Mouse (Mus musculus) granulocyte monocyte progenitor cell, adult 5-6 weeks (primary cell): ENCODE results near the gene Ntrk3. TPM values are rescaled to one million over a fixed set of nuclear protein-coding genes. Genes with fewer than 3 reads are reported as not detected.

ENCODE experiments used
- ATAC-seq: replicated peaks from 2 replicates; pipeline ENCODE4 v1.8.0; 2016; ENCODE audit warnings: mild to moderate bottlenecking, moderate TSS enrichment, inconsistent platforms; ENCODE audit not compliant: poor library complexity, severe bottlenecking
- total RNA-seq, 2 experiments: library from RNA; stranded (forward) in 1 of 2; stranded (reverse) in 1 of 2; fragments of 200-712, 200-1000 nt in 1 of 2; fragments of >200 nt in 1 of 2; fragmentation: Nextera tagmentation in 1 of 2; gene quantifications; 2 replicates each; pipeline ENCODE4 v1.2.3; 2014 to 2017

Ntrk3 gene
- total RNA-seq, 2 experiments from 2014 or later = not detected

DNA sequence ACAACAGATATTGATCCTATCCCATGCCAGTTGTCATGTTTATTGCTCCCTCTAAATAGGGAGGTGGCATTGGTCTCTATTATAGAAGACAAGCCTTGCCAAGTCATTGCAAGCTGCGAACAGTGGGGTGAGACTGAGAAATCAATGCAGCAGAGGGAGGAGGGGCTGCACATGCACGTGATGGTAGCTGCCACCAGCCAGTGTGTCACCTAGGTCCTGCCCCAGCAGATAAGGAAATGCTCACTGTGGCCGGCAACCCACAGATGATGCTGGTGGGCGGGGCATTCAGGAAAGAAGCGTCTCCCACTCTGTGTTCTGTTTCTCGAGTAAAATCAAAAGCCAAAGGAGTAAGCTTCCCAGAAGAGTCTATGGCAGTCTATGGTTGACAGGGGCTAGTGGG, 154.1 kb downstream of the Ntrk3 start:
- peak; percentile 40; the same call in 1 of the 2 replicates for ATAC-seq

DNA sequence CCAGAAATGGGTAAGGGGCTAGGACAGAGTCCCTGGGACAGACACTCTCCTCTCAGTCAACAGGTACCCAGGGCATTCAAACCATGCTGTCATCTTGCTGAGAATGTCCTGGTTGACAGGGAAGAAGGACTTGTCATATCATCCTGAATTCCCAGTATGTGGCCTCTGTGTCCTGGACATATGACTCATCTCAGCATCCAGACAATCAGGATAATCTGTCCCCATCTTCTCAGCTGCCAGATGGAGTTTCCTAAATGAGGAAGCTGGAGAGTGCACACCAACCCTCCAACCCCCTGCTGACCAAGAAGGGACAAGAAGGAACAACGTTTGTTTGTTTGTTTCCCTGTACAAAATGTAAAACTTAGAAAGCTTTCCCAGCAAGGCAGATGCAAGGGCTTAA, 156.5 kb downstream of the Ntrk3 start:
- no peak for ATAC-seq

DNA sequence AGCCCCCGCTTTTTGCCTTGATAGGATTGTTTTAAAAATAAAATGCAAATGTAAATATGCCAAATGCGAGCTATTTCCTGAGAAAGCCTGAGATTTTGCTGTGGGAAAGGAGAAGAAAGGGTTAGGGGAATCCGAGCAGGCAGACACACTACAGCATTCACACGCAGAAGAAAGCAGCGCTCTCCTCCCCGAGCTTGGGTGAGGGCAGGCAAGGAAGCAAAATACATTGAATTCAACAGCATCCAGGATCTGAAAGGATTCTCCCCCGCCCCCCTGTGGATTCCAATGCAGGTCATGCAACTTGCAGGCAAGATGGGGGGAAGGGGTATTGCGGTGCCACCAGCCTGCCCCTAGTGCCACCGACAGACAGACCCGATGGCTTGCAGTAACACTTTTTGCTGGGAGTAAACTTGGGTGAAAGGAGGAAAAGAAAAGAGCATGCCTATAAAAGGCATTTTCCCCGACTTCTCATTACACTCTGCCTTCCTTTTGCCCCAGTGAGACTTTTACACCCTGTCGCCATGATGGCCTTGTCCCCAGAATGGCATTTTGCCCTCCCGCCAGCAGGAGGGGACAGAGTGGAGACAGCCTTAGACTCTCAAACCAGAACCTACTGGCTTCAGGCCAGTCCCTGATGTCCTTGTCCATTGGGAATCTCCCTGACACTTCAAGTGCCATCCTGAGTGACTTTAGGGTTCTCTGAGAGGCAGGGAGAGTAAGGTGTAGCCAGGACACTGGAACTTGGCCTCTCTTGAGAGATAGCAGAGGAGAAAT, 158.2 kb downstream of the Ntrk3 start:
- ATAC-seq = 0 out of 2 replicates have a peak, but pooled peaks have one; percentile 23

DNA sequence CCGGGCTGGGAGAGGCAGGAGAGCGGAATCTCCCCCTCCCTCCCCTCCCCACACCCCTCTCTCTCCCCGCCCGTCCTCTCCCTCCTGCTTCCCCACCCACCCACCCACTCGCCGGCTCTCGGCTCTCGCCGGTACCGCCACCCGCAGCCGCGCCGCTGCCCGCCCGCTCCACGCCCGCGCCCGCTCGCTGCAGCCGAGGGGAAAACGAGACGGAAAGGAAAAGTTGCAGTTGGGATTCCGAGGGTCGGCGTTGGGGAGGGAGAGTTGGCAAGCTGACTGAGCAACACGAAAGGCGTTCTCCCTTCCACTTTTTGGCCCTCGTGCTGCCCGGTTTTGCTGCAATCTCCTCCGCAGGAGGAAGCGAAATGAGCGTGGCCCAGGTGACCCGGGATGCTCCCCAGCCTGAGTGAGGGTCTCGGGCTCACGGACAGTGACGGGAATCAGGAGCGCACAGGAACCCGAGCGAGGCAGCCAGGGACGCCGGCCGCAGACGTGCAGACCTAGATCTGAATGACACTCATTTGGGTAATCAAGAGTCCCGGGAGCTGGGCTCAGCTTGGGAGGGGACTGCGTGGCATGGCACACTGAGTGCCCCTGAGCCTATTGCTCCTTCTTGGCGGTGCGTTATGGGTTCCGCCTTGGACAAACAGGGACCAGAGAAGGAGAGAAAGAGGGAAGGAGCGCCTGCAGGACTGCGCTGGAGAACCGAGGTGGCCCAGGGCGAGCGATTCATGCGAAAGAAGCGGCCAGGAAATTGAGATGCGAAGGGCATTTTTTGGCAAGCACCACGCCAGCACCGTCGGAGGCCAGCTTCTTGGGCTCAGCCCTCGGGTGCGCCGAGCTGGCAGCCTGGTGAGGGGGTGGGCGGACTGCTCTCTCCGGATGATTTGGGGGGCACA, 159.1 kb downstream of the Ntrk3 start:
- ATAC-seq = peak; percentile 26

DNA sequence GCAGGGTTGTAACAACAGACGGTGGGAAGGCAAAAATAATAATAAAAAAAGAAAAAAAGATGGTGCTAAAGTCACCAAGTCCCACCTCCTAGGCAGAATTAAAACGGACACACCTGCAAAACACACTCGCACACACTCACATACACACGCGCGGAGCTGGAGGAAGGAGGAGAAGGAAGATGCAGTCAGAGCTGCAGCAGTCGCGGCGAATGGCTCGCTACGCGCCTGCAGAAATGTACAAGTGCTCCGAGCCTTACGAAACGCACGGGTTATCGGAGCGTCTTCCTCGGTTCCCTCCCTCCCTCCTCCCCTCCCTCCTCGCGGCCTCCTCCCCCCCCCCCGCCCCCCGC, 159.7 kb downstream of the Ntrk3 start:
- no peak for ATAC-seq

DNA sequence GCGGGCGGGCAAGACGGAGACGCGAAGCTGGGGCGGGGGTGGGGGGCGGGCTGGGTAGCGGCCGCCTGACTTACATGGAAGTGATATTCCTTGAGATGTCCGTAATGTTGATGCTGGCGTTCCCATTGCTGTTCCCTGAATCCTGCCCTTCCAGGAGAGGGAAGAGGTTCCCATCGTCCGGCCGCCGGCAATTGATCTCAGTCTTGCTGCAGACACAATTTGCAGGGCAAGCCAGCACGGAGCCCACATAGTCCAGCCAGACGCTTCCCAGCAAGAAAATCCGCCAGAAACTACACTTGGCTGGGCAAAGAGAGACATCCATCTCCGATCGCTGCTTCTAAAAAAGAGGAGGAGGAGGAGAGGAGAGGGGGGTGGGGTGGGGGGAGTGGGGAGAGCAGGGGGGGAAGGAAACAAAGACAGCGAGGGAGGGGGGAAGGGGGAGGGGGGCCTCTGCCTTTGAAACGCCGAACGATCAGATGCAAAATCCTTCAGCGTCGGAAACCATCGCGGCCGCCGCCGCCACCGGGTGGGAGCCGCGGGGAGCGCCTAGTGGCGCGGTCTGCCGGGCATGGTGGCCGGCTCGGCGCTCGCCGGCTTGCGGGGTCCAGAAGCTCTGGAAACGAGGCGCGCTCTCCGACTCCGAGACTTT, 160.2 kb downstream of the Ntrk3 start:
- ATAC-seq = no peak

DNA sequence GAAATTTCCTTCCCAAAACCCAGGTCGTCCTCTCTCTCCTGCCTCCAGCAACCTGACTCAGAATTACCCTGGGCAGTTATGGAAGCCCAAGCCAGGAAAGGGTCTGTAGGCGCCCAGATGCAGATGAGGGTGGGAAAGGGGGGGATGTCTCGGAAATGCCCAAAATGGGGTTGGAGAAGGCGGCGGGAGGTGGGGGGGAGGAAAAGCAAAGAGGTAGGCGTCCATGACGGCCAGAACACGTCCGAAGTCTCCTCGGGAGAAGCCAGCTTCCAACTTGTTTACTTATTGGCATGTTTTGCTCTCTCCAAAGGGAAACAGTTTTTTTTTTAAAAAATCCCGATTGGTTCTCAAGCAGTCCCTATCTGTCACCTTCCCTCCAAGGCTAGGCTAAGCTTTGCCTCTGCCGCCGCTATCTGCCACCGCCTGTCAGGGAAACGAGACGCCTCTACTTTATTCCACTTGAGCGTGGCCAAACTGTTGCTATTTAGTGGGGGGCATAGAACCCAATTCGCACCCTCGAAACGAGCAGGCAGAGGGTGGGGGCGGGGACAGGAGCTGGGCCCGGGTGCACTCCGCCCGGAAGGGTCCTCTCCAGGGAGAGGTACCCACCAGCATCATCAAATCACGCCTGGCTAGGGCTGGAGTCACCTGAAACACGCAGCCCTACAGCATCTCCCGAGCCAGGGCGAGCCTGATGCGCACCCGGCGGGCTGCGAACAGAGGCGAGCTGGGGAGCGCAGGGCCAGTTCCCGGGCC, 160.9 kb downstream of the Ntrk3 start:
- peak; percentile 39 for ATAC-seq

DNA sequence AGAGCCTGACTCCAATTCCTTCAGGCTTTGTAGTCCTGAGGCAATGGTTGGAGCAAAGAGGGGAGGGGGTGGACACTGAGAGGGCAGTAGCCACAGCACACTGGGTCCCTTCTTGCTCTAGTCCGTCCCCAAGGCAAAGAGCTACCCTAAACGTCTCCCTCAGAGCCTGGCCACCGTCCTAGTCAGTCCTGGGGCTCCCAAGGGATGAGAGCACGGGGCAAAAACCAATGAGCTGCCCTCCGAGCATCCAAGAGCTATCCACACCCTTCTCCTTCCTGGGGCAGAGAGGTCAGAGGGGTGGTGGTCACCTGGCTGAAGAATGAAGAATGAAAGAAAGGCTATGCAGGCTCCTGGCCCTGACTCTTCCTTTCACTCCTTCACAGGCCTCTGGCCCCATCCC, 161.6 kb downstream of the Ntrk3 start:
- 0 out of 2 replicates have a peak, but pooled peaks have one; percentile 1 for ATAC-seq

DNA sequence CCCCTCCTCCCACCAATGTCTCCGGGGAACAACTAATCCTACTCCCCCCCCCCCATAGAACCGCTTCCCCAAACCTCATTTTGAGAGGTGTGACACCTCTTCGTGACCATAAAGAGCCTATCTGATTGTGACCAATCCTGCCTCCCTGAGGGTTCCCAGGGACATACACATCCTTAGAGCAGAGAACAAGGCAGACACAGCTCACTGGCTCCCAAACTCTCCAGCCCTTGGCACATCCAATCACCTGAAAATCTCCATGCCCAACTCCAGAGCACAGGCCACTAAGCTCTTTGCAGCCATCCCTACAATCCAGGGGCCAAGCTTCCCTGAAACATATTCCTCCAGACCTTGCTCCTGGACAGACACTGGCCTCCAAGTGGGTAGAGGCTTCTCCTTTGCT, 162.3 kb downstream of the Ntrk3 start:
- ATAC-seq = no peak

DNA sequence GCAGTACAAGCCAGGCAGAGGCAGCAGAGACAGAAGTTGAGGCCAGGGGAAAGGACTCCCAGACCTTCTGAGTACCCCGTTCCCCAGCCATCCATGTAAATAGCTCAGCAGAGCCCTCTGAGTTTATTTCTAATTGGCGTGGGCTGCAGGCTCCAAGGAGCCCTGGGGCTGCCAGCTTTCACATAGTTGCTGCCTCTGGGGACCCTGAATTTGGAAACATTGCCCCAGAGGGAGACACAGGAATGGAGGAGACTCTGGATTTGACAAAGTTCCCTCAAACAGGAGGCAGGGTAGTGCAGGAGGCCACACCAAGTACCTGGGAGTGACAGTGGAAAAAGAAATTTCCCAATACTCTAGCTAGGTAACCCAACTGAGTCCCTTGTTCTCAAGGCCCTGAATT, 166.6 kb downstream of the Ntrk3 start:
- no peak for ATAC-seq

DNA sequence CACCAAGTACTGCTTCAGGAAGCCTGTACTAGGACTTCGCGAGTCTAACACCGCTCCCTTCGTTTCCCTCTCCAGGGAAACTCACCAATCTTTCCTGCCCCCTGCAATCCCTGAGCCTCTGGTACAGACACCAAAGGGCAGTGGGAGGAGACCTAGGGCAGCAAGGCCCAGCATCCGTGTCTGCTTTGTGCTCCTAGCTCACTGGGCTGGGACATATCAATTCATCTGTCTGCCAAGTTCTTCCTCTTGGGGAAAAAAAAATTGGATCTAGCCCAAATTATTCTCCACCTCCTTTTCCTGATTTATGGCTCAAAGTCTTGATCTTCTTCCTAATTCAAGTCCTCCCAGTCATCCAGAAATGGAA, 168.6 kb downstream of the Ntrk3 start:
- ATAC-seq = no peak

DNA sequence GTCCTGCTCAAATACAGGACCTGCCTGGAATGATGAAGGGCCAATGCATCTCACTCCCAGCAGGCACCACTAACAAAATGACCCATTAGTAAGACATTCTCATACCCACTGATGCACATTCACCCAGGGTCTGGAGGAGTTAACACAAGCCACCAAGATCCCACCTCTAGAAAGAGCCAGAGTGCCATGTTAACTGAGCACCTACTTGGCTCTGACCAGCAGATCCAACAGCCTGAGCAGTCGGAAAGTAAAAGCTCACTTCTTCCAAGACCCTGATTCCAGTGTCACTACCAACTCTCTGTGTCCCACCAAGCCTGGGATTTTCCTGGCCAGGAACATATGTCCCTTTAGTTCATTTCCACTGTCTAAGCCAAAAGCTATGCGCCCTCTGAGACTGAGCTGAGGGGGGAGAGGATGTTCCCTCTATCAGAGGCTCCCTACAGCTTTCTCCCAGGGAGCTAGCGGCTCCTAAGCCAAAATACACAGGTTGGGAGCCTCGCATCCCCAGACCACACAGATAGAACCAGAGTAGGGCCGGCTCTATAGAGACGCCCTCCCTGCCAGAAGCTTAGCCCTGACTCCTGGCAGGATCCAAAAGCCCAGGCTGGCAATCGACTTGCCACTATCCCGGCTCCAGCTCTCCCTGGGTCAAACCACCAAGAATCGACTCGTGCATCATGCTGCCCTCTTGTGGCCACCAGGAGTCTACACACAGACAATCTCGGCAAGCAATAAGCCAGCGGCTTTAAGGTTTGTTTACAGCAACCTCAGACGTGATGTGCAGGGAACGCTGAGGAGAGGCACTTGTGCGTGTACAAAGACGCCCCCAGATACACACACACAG, 169.2 kb downstream of the Ntrk3 start:
- peak; percentile 71 for ATAC-seq

DNA sequence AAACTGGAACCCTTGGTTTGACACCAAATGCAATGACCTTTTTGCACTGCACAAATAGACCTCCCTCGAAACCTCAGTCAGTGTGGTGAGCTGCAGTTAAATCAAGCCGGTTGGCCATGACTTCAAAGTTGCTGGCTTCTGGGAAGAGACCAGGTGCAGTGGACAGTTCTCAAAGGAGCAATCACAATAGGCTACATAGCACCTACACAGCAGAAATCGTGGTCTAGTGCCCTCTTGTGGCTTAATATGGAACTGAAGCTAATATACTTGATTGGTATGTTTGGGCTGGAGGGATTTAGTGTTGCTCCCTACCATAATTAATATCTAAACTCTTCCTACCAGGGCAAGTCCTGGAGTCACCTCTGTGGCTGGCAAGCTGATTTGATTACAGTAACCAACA, 171.2 kb downstream of the Ntrk3 start:
- ATAC-seq = peak; percentile 64

DNA sequence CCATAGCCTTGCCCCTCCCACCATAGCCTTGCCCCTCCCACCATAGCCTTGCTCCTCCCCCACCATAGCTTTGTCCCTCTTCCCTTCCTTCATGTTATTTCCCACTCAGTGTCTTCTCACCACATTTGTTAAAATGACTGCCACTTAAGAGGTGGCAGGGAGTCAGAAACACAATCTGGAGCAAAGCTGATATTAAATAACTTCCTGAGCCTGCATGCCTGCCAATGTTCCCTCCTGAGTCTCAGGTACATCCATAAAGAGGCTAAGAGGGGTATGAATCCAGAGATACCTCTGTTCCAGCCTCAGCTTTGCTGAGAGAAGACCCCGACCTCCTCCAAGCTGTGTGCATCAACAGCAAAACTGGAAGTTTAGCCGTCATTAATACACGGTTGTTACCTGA, 172.4 kb downstream of the Ntrk3 start:
- no peak for ATAC-seq

DNA sequence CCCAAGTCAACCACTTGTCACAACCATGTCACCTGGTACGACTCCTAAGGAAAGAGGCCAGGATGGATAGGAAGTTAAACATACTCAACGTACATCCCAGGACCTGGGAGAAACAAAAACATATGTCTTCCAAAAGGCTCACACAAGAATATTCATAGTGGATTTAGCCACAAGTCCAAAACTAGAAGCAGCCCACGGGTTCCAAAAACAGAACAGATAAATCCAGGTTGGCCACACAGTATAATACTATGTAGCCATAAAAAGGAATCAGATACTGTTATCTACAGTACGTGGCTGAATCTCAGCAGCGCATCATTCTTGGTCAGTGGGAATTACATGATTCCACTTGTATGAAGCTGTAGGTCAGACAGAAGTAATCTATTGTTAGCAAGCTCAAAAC, 179.3 kb downstream of the Ntrk3 start:
- ATAC-seq = no peak

DNA sequence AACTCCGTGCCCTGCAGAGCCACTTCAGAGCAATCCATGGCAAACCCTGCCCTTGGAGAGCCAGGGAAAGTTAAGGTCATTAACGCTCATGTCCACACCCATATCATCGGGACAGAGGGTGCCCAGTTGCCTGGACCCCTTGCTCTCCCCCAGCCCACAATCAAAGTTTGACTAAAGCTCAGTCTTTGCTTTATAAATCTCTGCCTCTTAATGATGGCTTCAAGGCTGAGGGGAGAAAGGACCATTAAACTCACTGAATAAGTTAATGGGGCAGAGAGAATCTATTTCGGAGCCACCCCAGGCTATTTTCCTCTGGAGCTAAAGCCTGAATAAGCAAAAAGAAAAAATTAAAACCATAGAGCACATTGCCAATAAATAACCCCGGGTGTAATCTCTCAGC, 182.3 kb downstream of the Ntrk3 start:
- no peak for ATAC-seq

DNA sequence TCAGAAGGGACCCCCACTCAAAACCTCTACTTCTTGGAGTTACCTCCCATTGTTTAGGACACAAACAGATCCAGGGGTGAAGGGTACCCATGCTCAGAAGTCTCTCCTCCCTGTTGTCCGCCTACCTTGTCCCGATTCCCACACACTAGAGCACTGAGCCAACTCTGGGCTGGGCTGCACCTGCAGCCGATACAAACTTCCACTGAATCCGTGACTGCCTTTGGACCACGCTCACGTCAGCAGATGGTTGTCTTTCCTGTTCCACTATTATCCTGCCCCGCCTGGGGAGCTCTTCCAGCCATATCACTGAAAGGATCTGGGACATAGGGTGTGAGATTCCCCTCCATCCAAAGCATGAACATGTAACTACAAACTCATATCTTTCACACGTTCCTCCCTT, 188.4 kb downstream of the Ntrk3 start:
- no peak for ATAC-seq

DNA sequence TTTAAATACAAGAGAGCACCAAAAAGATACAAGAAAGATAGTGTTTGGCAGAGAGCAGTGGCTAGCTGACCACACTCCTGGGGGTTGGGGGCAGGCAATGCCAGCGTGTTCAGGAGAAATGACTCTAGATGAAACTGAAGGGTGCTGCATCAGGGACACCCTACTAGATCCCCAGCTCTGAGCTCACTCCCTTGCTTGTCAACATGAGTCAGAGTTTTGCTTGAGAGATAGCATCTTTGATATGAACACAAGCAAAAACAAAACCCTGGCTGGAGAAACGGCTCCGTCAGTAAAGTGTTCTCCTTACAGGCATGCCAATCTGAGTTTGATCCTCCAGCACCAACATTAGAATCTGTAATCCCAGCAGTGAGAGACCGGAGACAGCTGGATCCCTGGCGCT, 189.1 kb downstream of the Ntrk3 start:
- no peak for ATAC-seq

DNA sequence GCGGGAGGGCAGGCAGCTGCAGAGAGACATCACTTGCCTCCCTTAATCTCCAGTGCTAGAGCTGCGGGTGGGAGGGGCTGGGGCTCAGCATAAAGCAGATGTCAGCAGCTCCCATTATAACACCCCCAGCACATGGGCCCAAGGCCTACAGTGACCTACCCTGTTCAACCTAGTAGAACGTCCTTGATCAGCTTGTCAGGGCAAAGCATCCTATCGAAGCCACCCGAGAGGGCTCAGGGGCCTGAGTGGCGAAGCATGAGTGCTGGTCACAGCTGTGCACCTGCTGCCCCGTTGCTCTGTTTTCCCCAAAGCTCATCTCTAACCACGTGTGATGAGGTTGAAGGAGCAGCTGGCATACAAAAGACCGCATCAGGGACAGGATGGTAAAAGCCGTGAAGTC, 191.3 kb downstream of the Ntrk3 start:
- ATAC-seq = no peak

DNA sequence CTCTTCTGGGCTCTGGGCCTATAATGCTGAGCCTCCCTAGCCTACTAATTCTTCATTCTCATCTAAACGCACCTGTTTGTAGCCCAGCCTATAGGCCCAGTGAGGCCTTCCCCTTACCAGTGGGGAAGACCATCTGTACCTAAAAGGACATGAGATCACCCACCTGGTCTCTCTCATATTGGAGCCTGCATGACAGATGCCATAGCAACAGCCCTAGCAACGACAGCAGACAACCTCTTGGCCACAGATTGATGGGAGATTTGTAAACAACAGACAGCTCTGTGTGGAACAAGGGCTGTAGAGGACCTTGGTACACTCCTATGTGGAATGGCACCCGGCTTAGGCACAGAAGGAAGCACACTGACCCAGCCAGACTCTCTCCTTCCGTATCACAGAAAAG, 195.3 kb downstream of the Ntrk3 start:
- no peak for ATAC-seq
